Mouse (Mus musculus): ENCODE measurements around the gene Ctrb1. TPM values are rescaled to one million over a fixed set of nuclear protein-coding genes. Genes with fewer than 3 reads are reported as not detected.

The Ctrb1 gene
- polyA plus RNA-seq, 1 experiment from 2014 or later: 1,145 TPM

GRCm38 (mm10) chr8:111715514-111715913, 24.7 kb upstream of the Ctrb1 start:
- Histone ChIP-seq H3K4me2 (replicated peaks) (no peak overlapping the region), H3K27ac (0 out of 2 replicates have a peak overlapping the region, but pooled peaks have one; percentile 94)
- WGBS: 86% methylated on average over 13 of the region's 13 CpGs

DNA sequence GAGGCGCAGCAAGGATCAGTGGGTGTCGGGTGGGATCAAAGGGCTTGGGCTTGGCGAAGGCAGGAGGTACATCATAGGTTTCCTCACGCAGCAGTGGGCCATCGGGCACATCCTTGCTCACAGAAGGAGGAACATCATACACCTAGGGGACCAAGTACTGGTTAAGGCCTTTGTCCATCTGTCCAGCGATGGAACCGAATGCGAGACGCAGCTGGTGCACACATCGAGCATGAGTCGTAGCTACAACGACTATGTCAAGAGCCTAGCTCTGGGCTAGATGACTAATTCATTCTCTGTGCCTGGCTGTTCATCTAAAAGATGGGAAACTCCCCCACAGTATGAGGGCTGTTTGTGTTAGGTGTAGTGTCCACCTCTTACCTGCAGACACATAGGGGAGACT, 23.5 kb upstream of the Ctrb1 start:
- Histone ChIP-seq H3K27me3 (replicated peaks) (no peaks in the 10 kb centered on the region), H3K4me3 (replicated peaks) (no peak overlapping the region), H3K9me3 (no peaks in the 10 kb centered on the region), H3K36me3 (peaks cover 54% of the 10 kb centered on the region), H3K4me2 (replicated peaks) (no peak overlapping the region), H3K4me1 (replicated peaks) (peaks cover 35% of the 10 kb centered on the region), H3K27ac (no peak overlapping the region), H3K9ac (no peak overlapping the region)
- 90% methylated on average over 12 of the region's 12 CpGs for WGBS
- no peak for ATAC-seq

More at GRCm38 (mm10) chr8:111715514-111715913, 24.7 kb upstream of the Ctrb1 start:
- Histone ChIP-seq H3K27me3 (replicated peaks) (no peaks in the 10 kb centered on the region), H3K9me3 (no peaks in the 10 kb centered on the region), H3K36me3 (peaks cover 52% of the 10 kb centered on the region), H3K4me1 (replicated peaks) (peaks cover 42% of the 10 kb centered on the region), H3K4me3 (replicated peaks) (no peak overlapping the region), H3K9ac (no peak overlapping the region)
- ATAC-seq: no peak

DNA sequence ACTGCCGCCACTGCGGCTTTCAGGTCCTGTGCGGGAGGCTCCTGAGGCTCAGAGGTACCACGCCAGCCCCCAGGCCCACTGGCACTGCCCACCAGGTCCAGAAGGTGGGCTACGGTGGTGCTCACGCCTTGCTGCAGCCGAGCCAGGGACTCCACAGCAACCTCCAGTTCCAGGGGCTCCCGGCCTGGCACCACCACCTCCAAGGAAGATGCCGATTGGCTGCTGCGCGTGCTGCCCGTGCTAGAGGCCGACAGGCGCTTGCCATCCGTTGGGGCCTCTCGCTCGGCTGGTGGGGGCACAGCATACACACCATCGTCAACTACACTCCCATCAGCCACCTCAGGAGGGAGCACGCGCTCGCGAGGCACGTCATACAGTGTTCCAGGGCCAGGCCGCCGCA, 23.0 kb upstream of the Ctrb1 start:
- Histone ChIP-seq H3K36me3 (peaks cover 52% of the 10 kb centered on the region), H3K9ac (no peak overlapping the region), H3K4me3 (replicated peaks) (no peak overlapping the region), H3K27me3 (replicated peaks) (no peaks in the 10 kb centered on the region), H3K4me1 (replicated peaks) (peaks cover 32% of the 10 kb centered on the region), H3K4me2 (replicated peaks) (no peak overlapping the region), H3K27ac (no peak overlapping the region), H3K9me3 (no peaks in the 10 kb centered on the region)
- ATAC-seq: no peak
- WGBS: 94% methylated on average over 25 of the region's 25 CpGs

DNA sequence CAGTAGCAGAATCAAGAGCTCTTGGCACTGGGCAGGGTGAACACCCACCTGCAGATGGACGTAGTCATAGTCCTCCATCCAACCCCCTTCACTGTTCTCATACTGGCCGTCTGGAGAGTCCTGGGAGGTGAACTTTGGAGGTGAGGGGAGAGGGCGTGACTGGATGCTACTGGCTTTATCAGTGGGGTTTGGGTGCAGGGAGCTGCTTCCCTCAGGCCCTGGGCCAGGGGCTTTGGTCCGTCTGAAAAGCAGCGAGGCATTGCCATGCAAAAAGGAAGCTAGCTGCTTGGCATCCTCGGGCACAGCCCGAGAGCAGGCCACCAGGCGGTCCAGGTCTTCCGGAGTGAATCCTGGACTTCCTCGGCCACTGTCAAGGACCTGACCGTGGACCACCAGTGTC, 22.5 kb upstream of the Ctrb1 start:
- Histone ChIP-seq H3K9me3 (no peaks in the 10 kb centered on the region), H3K4me3 (replicated peaks) (no peak overlapping the region), H3K4me1 (replicated peaks) (peaks cover 28% of the 10 kb centered on the region), H3K27ac (no peak overlapping the region), H3K9ac (no peak overlapping the region), H3K27me3 (replicated peaks) (no peaks in the 10 kb centered on the region), H3K36me3 (peaks cover 54% of the 10 kb centered on the region), H3K4me2 (replicated peaks) (no peak overlapping the region)
- ATAC-seq: no peak
- WGBS: 92% methylated on average over 11 of the region's 11 CpGs

DNA sequence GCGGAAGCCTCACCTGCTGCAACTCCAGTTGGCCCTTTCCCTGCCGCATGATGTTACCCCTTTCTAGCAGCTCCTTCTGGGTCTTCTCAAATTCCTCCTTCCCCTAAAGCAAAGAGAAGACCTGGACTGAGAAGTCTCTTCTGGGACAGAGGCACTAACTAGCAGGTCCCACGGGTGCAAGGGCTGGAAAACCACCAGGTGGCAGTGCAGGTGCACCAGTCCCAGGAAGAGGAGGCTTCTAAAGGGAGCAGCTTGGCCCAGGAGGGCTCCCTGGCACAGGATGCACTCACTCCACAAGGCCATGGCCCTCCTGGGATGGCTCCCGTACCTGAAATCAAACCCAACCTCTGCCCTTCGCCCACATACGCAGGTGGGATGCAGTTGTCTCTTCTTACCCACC, 21.8 kb upstream of the Ctrb1 start:
- WGBS: 82% methylated on average over 6 of the region's 6 CpGs
- ATAC-seq: 0 out of 2 replicates have a peak, but pooled peaks have one; percentile 11
- no peak overlapping the region for H3K4me2 ChIP-seq (replicated peaks)
- no peaks in the 10 kb centered on the region for H3K9me3 ChIP-seq
- peaks cover 21% of the 10 kb centered on the region for H3K4me1 ChIP-seq (replicated peaks)
- H3K9ac ChIP-seq: no peak overlapping the region
- no peak overlapping the region for H3K4me3 ChIP-seq (replicated peaks)
- H3K27me3 ChIP-seq (replicated peaks): no peaks in the 10 kb centered on the region
- H3K36me3 ChIP-seq: peaks cover 54% of the 10 kb centered on the region
- H3K27ac ChIP-seq: no peak overlapping the region

GRCm38 (mm10) chr8:111712135-111712534, 21.3 kb upstream of the Ctrb1 start:
- Histone ChIP-seq H3K9ac (no peak overlapping the region), H3K4me3 (replicated peaks) (no peak overlapping the region), H3K36me3 (peaks cover 54% of the 10 kb centered on the region), H3K27me3 (replicated peaks) (no peaks in the 10 kb centered on the region), H3K27ac (no peak overlapping the region), H3K4me1 (replicated peaks) (peaks cover 17% of the 10 kb centered on the region), H3K4me2 (replicated peaks) (no peak overlapping the region), H3K9me3 (no peaks in the 10 kb centered on the region)
- 67% methylated on average over 9 of the region's 9 CpGs for WGBS
- no peak for ATAC-seq

DNA sequence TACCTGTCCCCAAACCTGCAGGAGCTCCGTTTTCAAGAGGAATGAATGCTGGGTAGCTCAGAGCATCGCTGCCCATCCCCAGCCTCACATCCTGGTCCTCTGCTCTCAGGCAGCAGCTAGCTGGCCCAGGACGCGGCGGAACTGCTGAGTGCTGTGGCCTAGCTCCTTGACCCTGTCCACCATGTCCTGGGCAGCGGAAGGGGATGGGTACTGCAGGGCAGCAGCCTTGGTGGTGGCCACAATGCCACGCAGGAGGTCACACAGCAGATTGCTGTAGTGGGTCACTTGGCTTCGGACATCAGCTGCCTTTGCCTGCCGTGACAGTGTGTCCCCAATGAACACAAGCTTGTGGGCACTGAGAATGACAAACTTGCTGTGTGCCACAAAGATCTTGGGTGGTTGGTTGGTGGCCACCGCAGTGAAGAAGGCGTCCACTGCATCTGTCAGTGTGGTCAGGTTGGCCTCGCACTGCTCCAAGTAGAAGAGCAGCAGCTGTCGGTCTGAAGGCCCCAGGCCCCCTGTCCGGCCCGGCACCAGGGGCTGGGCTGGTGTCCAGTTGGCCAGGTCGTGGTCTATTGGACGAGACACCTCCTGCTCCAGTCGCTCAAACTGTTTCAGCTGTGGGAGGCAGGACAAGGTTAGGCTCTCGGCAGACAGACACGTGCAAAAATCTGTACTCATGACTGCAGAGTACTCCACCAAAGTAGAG, 20.1 kb upstream of the Ctrb1 start:
- Histone ChIP-seq H3K36me3 (peaks cover 54% of the 10 kb centered on the region), H3K4me3 (replicated peaks) (no peak overlapping the region)
- ATAC-seq: no peak

GRCm38 (mm10) chr8:111709223-111709622, 18.4 kb upstream of the Ctrb1 start:
- Histone ChIP-seq H3K9ac (no peak overlapping the region), H3K36me3 (peaks cover 39% of the 10 kb centered on the region)
- ATAC-seq: 0 out of 2 replicates have a peak, but pooled peaks have one; percentile 14

More for the DNA sequence above, 20.1 kb upstream of the Ctrb1 start:
- Histone ChIP-seq H3K27ac (no peak overlapping the region), H3K9ac (no peak overlapping the region), H3K4me1 (replicated peaks) (peaks cover 7% of the 10 kb centered on the region; the same call in 1 of the 2 replicates), H3K9me3 (no peaks in the 10 kb centered on the region), H3K4me2 (replicated peaks) (no peak overlapping the region), H3K27me3 (replicated peaks) (no peaks in the 10 kb centered on the region)
- WGBS: 92% methylated on average over 20 of the region's 20 CpGs

GRCm38 (mm10) chr8:111708265-111708664, 17.5 kb upstream of the Ctrb1 start:
- H3K9ac ChIP-seq: no peak overlapping the region
- no peaks in the 10 kb centered on the region for H3K27me3 ChIP-seq (replicated peaks)
- ATAC-seq: peak; percentile 26
- peaks cover 29% of the 10 kb centered on the region for H3K36me3 ChIP-seq
- WGBS: 60% methylated on average over 6 of the region's 6 CpGs
- no peaks in the 10 kb centered on the region for H3K9me3 ChIP-seq
- no peak overlapping the region for H3K4me2 ChIP-seq (replicated peaks)
- H3K27ac ChIP-seq: peak overlapping the region; percentile 32
- peaks cover 7% of the 10 kb centered on the region; the same call in 1 of the 2 replicates for H3K4me1 ChIP-seq (replicated peaks)
- H3K4me3 ChIP-seq (replicated peaks): no peak overlapping the region

More at GRCm38 (mm10) chr8:111709223-111709622, 18.4 kb upstream of the Ctrb1 start:
- H3K27me3 ChIP-seq (replicated peaks): no peaks in the 10 kb centered on the region
- H3K9me3 ChIP-seq: no peaks in the 10 kb centered on the region
- H3K27ac ChIP-seq: peak overlapping the region; percentile 32
- WGBS: 46% methylated on average over 1 of the region's 1 CpGs
- no peak overlapping the region for H3K4me3 ChIP-seq (replicated peaks)
- peaks cover 7% of the 10 kb centered on the region; the same call in 1 of the 2 replicates for H3K4me1 ChIP-seq (replicated peaks)
- H3K4me2 ChIP-seq (replicated peaks): no peak overlapping the region

- H3K9me3 ChIP-seq: no peaks in the 10 kb centered on the region
- H3K27me3 ChIP-seq (replicated peaks): no peaks in the 10 kb centered on the region
- no peak overlapping the region for H3K4me3 ChIP-seq (replicated peaks)
- no peak for ATAC-seq
- H3K4me1 ChIP-seq (replicated peaks): peaks cover 7% of the 10 kb centered on the region
- 62% methylated on average over 5 of the region's 5 CpGs for WGBS
- no peak overlapping the region for H3K4me2 ChIP-seq (replicated peaks)
- peak overlapping the region; percentile 85 for H3K27ac ChIP-seq
- no peak overlapping the region for H3K9ac ChIP-seq
- peaks cover 12% of the 10 kb centered on the region for H3K36me3 ChIP-seq
Measured at GRCm38 (mm10) chr8:111705699-111706098, 14.9 kb upstream of the Ctrb1 start.

GRCm38 (mm10) chr8:111705222-111705621, 14.4 kb upstream of the Ctrb1 start:
- peaks cover 7% of the 10 kb centered on the region for H3K4me1 ChIP-seq (replicated peaks)
- no peaks in the 10 kb centered on the region for H3K27me3 ChIP-seq (replicated peaks)
- ATAC-seq: peak; percentile 93
- no peak overlapping the region; the same call in 1 of the 2 replicates for H3K4me2 ChIP-seq (replicated peaks)
- no peaks in the 10 kb centered on the region for H3K9me3 ChIP-seq
- H3K4me3 ChIP-seq (replicated peaks): no peak overlapping the region
- peaks cover 8% of the 10 kb centered on the region for H3K36me3 ChIP-seq
- WGBS: 43% methylated on average over 3 of the region's 3 CpGs
- H3K9ac ChIP-seq: no peak overlapping the region
- H3K27ac ChIP-seq: peak overlapping the region; percentile 85

GRCm38 (mm10) chr8:111704585-111704984, 13.8 kb upstream of the Ctrb1 start:
- ATAC-seq: no peak
- H3K27ac ChIP-seq: peak overlapping the region; percentile 85
- no peaks in the 10 kb centered on the region; the same call in 1 of the 2 replicates for H3K9me3 ChIP-seq
- WGBS: 89% methylated on average over 12 of the region's 12 CpGs
- no peaks in the 10 kb centered on the region for H3K27me3 ChIP-seq (replicated peaks)
- H3K9ac ChIP-seq: no peak overlapping the region
- H3K4me3 ChIP-seq (replicated peaks): no peak overlapping the region
- 0 out of 2 replicates have a peak, but pooled peaks cover 2% of the 10 kb centered on the region for H3K36me3 ChIP-seq
- no peak overlapping the region; the same call in 1 of the 2 replicates for H3K4me2 ChIP-seq (replicated peaks)
- peaks cover 7% of the 10 kb centered on the region for H3K4me1 ChIP-seq (replicated peaks)

- H3K4me1 ChIP-seq (replicated peaks): peaks cover 4% of the 10 kb centered on the region
- no peak overlapping the region for H3K9ac ChIP-seq
- WGBS: 60% methylated on average over 9 of the region's 9 CpGs
- peak; percentile 65 for ATAC-seq
- H3K4me3 ChIP-seq (replicated peaks): no peak overlapping the region
- no peaks in the 10 kb centered on the region for H3K36me3 ChIP-seq
- H3K9me3 ChIP-seq: no peaks in the 10 kb centered on the region; the same call in 1 of the 2 replicates
- H3K27ac ChIP-seq: peak overlapping the region; percentile 28; the same call in 1 of the 2 replicates
- no peak overlapping the region for H3K4me2 ChIP-seq (replicated peaks)
- H3K27me3 ChIP-seq (replicated peaks): no peaks in the 10 kb centered on the region
Measured at GRCm38 (mm10) chr8:111701380-111701779, 10.6 kb upstream of the Ctrb1 start.

Data from intestine, embryonic 15.5 days (tissue).